Mouse (Mus musculus): Measurements from ENCODE around the gene Col6a5. TPM values are rescaled to one million over a fixed set of nuclear protein-coding genes. Genes with fewer than 3 reads are reported as not detected.

Gene Col6a5
- polyA plus RNA-seq, 1 experiment from 2014 or later: 0.60 TPM

DNA sequence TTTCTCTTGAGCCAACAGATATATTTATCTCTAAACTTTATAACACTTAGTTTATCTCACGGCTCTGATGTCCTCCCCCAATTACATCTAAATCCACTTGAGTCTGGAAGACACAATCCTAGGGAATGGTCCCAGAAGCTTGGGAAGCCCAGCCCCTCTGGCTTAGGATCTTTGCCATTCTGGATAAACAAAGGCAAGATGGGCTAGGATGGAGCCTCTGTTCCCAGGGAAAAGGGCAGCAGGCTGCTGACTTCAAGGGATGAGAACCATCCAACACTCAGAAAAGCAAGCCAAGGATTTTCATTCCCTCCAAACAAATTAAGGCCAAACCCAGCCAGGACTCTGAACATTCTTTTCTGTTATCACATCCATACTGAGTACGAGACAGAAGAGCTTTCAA, 51.1 kb downstream of the Col6a5 start:
- no peaks in the 10 kb centered on the region for H3K4me1 ChIP-seq
- no peaks in the 10 kb centered on the region for H3K36me3 ChIP-seq
- no peak for ATAC-seq (ENCODE audit: insufficient number of reproducible peaks, low FRiP score, low TSS enrichment, low read depth)
- H3K4me3 ChIP-seq: no peak overlapping the region
- H3K27ac ChIP-seq: no peak overlapping the region
- no peak overlapping the region for H3K4me2 ChIP-seq
- no peaks in the 10 kb centered on the region for H3K9me3 ChIP-seq
- H3K9ac ChIP-seq: no peak overlapping the region
- whole genome bisulfite sequencing: 60% methylated on average over 2 of the region's 2 CpGs
- no peaks in the 10 kb centered on the region for H3K27me3 ChIP-seq

DNA sequence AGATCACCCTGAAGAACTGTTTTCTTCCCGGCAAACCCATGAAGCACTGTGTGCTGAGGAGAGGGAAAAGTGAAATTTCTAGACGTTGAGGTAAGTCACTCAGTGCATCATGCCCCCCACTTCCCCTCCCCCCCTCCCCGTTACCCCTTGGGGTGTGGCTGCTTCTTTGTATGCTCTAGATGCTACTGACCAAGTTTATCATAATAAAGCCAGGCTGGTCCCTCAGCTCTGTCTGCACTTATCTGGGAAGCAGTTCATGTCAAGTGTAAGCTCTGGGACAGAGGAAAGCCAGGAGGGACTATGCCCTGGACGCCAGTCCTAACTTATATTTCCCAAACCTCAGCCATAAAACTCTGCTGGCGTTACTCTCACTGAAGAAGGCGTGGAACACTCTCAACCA, 53.0 kb downstream of the Col6a5 start:
- Histone ChIP-seq H3K4me3 (no peak overlapping the region), H3K4me1 (no peaks in the 10 kb centered on the region), H3K9ac (no peak overlapping the region), H3K27me3 (no peaks in the 10 kb centered on the region), H3K36me3 (no peaks in the 10 kb centered on the region), H3K9me3 (no peaks in the 10 kb centered on the region), H3K27ac (no peak overlapping the region), H3K4me2 (no peak overlapping the region)
- no peak for ATAC-seq (ENCODE audit: insufficient number of reproducible peaks, low FRiP score, low TSS enrichment, low read depth)
- 85% methylated on average over 6 of the region's 6 CpGs for WGBS

DNA sequence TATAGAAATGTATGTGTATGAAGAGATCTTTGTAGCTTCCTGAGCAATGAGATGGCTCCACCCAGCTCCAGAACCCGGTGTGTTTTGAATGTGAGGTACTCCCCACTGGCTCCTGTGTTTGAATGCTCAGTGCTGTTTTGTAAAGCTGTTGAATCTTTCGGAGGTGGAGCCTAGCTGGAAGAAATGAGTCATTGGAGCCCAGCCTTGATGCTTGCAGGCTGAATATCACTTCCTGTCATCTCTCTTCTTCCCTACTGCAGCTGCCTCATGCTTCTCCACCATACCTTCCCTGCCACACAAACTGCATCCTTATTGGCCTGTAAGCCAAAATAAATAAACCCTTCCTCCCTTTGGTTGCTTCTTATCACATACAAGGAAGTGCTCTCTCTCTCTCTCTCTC, 72.9 kb downstream of the Col6a5 start:
- ATAC-seq (ENCODE audit: insufficient number of reproducible peaks, low FRiP score, low TSS enrichment, low read depth): no peak
- Histone ChIP-seq H3K4me2 (no peak overlapping the region), H3K9ac (no peak overlapping the region), H3K36me3 (no peaks in the 10 kb centered on the region), H3K4me1 (no peaks in the 10 kb centered on the region), H3K9me3 (no peaks in the 10 kb centered on the region), H3K4me3 (no peak overlapping the region), H3K27ac (no peak overlapping the region), H3K27me3 (no peaks in the 10 kb centered on the region)
- WGBS: 29% methylated on average over 2 of the region's 2 CpGs

DNA sequence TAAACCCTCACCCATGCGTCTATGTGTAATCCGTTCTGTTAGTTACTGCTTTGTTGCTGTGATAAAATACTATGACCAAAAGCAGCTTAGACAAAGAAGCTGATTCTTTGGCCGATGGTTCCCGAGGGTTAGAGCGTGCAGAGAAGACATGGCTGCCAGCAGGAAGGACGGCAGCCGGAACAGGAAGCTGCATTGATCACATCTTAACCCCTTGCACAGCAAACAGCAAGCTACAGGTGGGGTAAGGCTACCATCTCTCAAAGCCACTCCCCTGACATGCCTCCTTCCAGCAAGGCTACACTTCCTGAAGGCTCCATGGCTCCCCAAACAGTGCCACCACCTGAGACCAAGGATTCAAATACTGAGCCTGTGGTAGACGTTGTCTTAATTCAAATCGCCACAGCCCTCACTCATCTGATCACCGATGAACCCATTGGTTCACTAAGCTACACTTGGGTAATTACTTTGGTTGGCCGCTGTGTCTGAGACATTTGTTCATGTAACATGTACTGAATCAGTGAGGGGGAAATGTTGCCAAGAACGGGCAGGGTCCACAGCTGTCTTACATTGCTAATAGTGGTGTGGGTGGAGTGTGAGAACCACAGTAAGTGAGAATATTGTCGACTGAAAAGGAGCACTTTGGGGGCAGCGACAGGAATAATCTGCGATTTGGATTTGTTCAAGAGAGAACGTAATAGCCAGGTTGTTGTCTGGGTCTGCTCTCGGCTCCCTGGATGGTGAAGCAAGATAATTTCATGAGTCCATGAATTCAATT, 75.6 kb downstream of the Col6a5 start:
- no peaks in the 10 kb centered on the region for H3K36me3 ChIP-seq
- ATAC-seq (ENCODE audit: insufficient number of reproducible peaks, low FRiP score, low TSS enrichment, low read depth): no peak
- H3K27ac ChIP-seq: no peak overlapping the region
- no peaks in the 10 kb centered on the region for H3K27me3 ChIP-seq
- H3K9me3 ChIP-seq: no peaks in the 10 kb centered on the region
- H3K9ac ChIP-seq: no peak overlapping the region
- H3K4me2 ChIP-seq: no peak overlapping the region
- 72% methylated on average over 17 of the region's 17 CpGs for WGBS
- H3K4me3 ChIP-seq: no peak overlapping the region
- H3K4me1 ChIP-seq: no peaks in the 10 kb centered on the region

DNA sequence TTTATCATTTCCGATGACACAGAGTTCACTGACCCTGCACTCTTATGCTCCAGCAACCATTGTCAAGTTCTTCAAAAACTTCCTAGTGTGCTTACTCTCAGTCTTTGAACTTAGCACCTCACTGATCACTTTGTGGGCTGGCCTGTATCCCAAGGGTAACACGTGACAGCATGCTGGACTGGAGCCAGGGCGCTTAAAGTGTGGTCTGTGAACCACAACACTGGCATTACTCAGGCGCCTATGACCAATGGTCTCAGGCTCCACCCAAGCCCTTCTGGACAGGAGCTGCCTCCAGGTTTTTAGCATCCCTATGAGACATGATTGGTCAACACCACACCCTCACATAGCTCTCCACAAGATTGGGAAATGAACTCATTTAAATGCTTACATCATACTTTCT, 79.7 kb downstream of the Col6a5 start:
- Histone ChIP-seq H3K27me3 (no peaks in the 10 kb centered on the region), H3K9ac (no peak overlapping the region), H3K4me3 (no peak overlapping the region), H3K9me3 (no peaks in the 10 kb centered on the region), H3K36me3 (no peaks in the 10 kb centered on the region), H3K27ac (no peak overlapping the region), H3K4me1 (no peaks in the 10 kb centered on the region), H3K4me2 (no peak overlapping the region)
- no peak for ATAC-seq (ENCODE audit: insufficient number of reproducible peaks, low FRiP score, low TSS enrichment, low read depth)
- 77% methylated on average over 4 of the region's 4 CpGs for WGBS

DNA sequence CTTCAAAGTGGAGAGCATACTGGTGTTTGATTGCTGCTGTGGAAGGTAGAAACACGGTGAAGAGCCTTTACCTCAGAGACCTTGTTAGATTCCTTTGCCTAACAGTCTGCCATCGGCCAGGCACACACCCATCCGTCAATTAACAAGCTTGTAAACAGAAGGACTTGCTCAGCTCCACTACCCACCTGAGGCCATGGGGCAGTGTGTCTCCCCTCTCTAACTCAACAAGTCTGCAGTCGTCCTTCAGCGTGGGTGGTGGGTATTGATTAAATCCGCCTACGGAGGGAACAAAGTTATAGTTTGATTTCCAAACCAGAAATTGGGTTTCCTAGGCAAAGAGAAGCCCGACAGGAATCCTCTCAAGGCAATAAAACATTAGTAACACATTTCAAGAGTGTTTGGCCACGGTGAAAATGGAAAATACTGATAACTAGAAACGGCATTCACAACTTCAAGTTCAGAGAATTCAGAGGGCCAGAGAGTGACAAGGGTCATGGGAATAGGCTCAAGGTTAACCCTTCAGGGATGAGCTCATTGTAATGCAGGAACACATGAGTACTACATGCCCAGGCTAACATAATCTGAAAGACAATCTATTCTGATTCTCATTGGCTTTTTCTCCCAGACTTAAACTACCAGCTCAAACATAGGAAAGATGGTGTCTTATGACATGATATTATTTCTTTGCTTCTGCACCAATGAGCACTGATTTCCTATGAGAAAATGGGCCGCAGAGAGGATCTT, 81.9 kb downstream of the Col6a5 start:
- WGBS: 45% methylated on average over 11 of the region's 11 CpGs
- no peak for ATAC-seq (ENCODE audit: insufficient number of reproducible peaks, low FRiP score, low TSS enrichment, low read depth)

DNA sequence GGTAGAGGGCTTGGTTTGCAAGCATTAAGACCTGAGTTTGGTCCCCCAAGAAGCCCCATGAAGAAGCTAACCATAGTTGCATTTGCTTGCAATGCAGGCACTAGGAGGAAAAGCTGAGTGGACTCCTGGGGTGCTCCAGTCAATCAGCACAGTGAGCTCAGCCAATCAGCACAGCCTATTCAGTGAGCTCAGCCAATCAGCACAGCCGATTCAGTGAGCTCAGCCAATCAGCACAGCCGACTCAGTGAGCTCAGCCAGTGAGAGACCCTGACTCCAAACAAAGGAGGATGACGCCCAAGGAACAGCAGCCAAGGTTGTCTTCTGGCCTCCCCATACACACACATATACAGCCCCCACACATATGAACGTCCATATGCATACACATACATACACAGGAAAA, 84.3 kb downstream of the Col6a5 start:
- Histone ChIP-seq H3K27me3 (no peaks in the 10 kb centered on the region), H3K4me1 (no peaks in the 10 kb centered on the region), H3K36me3 (no peaks in the 10 kb centered on the region), H3K9me3 (no peaks in the 10 kb centered on the region), H3K9ac (no peak overlapping the region), H3K27ac (no peak overlapping the region), H3K4me3 (no peak overlapping the region), H3K4me2 (no peak overlapping the region)
- 81% methylated on average over 4 of the region's 4 CpGs for WGBS
- no peak for ATAC-seq (ENCODE audit: insufficient number of reproducible peaks, low FRiP score, low TSS enrichment, low read depth)

More for the DNA sequence above, 81.9 kb downstream of the Col6a5 start:
- Histone ChIP-seq H3K27me3 (no peaks in the 10 kb centered on the region), H3K4me2 (no peak overlapping the region), H3K4me3 (no peak overlapping the region), H3K9me3 (no peaks in the 10 kb centered on the region), H3K36me3 (no peaks in the 10 kb centered on the region), H3K9ac (no peak overlapping the region), H3K27ac (no peak overlapping the region), H3K4me1 (no peaks in the 10 kb centered on the region)

DNA sequence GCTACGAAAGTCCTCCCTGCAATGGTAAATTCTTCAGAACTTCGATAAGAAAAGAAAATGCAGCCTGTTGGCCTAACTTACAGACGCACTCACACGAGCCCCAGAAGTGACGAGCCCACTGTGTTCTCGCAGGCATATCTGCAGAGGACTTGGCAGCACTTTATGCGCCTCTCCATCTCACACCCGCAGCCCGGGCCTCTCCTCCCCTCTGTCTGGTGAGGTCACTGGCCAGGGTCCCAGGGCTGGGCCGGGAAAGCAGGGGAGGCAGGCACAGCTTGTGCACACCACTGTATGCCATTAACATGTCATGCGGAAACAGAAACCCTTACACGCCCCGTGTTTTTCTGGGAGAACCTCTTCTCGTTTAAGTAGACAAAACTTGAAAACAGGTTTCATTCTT, 88.8 kb downstream of the Col6a5 start:
- Histone ChIP-seq H3K27me3 (no peaks in the 10 kb centered on the region), H3K4me1 (no peaks in the 10 kb centered on the region), H3K4me2 (no peak overlapping the region), H3K36me3 (no peaks in the 10 kb centered on the region), H3K27ac (no peak overlapping the region), H3K9me3 (no peaks in the 10 kb centered on the region), H3K4me3 (no peak overlapping the region), H3K9ac (no peak overlapping the region)
- ATAC-seq (ENCODE audit: insufficient number of reproducible peaks, low FRiP score, low TSS enrichment, low read depth): no peak
- 70% methylated on average over 14 of the region's 14 CpGs for WGBS

DNA sequence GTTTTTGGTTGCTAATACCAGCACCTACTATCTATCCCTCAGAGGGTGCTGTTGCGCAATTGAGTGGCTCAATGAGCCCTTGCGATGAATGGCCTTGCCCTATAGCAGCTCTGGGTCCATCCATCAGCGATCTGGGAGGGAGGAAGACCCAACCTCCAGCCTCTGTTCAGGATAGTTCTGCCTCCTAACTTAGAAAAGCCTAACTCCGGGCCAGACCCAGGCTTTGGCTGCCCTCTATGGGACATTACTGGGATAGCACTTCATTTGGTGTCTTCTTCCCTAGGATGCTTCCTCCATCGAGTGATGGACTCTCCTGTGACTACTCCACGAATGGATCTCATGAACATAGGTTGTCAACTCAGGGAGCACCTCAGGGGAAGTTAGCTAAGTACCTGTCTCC, 102.7 kb downstream of the Col6a5 start:
- no peak overlapping the region for H3K4me2 ChIP-seq
- H3K36me3 ChIP-seq: no peaks in the 10 kb centered on the region
- no peak for ATAC-seq (ENCODE audit: insufficient number of reproducible peaks, low FRiP score, low TSS enrichment, low read depth)
- no peaks in the 10 kb centered on the region; the same call in 1 of the 2 replicates for H3K27me3 ChIP-seq
- H3K9me3 ChIP-seq: no peaks in the 10 kb centered on the region
- WGBS: 14% methylated on average over 6 of the region's 6 CpGs
- H3K4me1 ChIP-seq: no peaks in the 10 kb centered on the region
- no peak overlapping the region for H3K4me3 ChIP-seq
- H3K27ac ChIP-seq: no peak overlapping the region
- H3K9ac ChIP-seq: no peak overlapping the region

DNA sequence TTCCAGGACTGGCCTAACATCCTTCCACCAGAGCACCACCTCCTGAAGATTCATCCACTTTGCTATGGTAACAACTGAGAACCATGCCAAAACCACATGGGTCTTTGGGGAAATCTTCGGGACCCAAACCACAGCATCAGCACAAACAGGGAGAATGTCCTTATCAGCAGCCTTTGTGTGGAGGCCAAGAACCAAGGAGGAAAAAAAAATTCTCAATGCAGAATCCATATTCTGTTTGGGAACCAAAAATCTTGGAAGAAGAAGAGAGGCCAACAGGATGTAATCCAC, 107.7 kb downstream of the Col6a5 start:
- H3K4me1 ChIP-seq: no peaks in the 10 kb centered on the region
- H3K27ac ChIP-seq: no peak overlapping the region
- WGBS: 79% methylated on average over 1 of the region's 1 CpGs
- H3K9me3 ChIP-seq: no peaks in the 10 kb centered on the region
- H3K4me2 ChIP-seq: no peak overlapping the region
- H3K4me3 ChIP-seq: no peak overlapping the region
- no peak for ATAC-seq (ENCODE audit: insufficient number of reproducible peaks, low FRiP score, low TSS enrichment, low read depth)
- H3K9ac ChIP-seq: no peak overlapping the region
- H3K36me3 ChIP-seq: no peaks in the 10 kb centered on the region
- no peaks in the 10 kb centered on the region for H3K27me3 ChIP-seq

DNA sequence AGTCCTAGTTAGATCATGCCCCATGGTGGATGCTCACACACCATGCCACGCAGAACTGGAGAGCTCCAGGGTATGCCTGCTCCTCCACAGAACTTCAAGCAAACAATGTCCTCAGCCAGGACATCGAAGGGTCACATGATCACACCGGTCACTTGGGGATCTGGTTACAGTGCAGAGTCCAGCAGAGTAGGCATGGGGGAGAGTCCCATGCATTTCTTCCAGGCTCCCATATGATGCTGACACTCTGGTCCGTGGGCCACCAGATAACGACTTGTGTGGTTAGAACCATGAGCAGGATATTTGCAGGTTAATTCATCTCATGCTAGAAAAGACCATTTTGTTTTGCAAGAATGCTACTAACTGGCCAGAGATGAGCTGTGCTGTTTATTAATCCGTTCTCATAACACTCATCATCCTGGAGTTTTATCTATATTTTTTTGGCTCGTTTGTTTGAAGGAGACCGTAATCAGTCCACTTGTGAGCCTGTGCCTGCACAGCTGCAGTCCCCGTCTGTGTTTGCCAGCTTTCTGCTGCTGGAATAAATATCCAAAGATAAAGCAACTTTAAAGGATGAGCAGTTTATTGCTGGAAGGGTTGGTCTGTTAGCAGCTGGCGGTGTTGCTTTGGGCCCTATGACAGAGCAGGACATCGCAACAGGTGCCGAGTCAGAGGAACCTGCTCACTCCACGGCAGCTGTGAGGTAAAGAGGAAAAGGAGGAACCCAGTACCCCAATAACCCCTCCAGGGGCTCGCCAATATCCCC, 108.2 kb downstream of the Col6a5 start:
- Histone ChIP-seq H3K27ac (no peak overlapping the region), H3K4me3 (no peak overlapping the region), H3K36me3 (no peaks in the 10 kb centered on the region), H3K9me3 (no peaks in the 10 kb centered on the region), H3K4me2 (no peak overlapping the region), H3K27me3 (no peaks in the 10 kb centered on the region), H3K4me1 (no peaks in the 10 kb centered on the region), H3K9ac (no peak overlapping the region)
- no peak for ATAC-seq (ENCODE audit: insufficient number of reproducible peaks, low FRiP score, low TSS enrichment, low read depth)
- WGBS: 65% methylated on average over 14 of the region's 14 CpGs

DNA sequence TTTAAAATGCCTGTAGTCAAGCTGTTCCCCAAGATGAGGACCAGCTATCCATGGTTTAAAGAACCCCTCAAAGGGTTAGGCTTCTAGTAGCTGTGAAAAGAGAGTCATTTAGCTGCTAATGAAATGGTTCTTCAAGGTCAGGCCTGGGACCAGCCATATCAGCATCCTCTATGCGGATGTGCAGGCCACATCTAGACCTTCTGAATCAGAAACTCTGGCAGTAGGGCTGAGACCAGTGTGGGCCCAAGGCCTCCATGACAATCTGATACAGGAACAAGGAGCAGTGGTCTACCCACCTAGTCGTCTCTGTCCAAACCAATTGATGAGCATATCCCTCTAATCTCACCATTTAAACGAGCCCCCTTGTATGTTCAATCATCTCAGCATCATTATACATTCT, 109.4 kb downstream of the Col6a5 start:
- WGBS: 73% methylated on average over 3 of the region's 3 CpGs

More for the DNA sequence above, 109.4 kb downstream of the Col6a5 start:
- ATAC-seq (ENCODE audit: insufficient number of reproducible peaks, low FRiP score, low TSS enrichment, low read depth): no peak
- no peak overlapping the region for H3K4me2 ChIP-seq
- no peaks in the 10 kb centered on the region for H3K27me3 ChIP-seq
- no peak overlapping the region for H3K9ac ChIP-seq
- no peaks in the 10 kb centered on the region for H3K36me3 ChIP-seq
- H3K4me1 ChIP-seq: no peaks in the 10 kb centered on the region
- H3K9me3 ChIP-seq: no peaks in the 10 kb centered on the region
- H3K4me3 ChIP-seq: no peak overlapping the region
- no peak overlapping the region for H3K27ac ChIP-seq

Data from limb, embryonic 15.5 days (tissue).